Mouse (Mus musculus) cerebellum, postnatal 14 days (tissue): ENCODE data around the gene Lamp2.
"Not testable (repeated sequence)": the region's sequence is repeated elsewhere in the genome, so short reads cannot be mapped to it uniquely, and the experiment has no call there.

Source experiments
- DNase-seq, 2 experiments: peaks; one replicate each; pipeline ENCODE4 v3.0.0; 2021; ENCODE audit warnings: mixed read lengths in 2 of 2

Lamp2 gene

DNA sequence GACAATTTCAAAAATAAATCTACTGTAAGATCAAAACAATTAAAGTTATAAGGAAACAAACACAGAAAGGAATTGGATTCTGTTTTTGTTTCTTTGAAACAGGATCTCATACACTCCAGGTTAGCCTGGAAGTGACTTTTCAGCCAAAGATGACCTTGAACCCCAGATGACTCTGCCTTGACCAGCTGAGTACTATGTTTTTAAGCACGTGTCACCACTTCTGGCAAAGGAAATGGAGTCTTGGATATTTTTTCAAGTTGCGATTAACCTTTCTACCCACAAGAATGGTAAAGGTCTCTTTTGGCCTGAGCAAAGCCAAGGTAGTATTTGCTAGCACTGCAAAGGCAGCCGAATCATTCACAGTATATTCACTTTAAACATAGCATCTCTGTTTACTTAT lies 33.2 kb downstream of the Lamp2 start:
- DNase-seq, result no peak

DNA sequence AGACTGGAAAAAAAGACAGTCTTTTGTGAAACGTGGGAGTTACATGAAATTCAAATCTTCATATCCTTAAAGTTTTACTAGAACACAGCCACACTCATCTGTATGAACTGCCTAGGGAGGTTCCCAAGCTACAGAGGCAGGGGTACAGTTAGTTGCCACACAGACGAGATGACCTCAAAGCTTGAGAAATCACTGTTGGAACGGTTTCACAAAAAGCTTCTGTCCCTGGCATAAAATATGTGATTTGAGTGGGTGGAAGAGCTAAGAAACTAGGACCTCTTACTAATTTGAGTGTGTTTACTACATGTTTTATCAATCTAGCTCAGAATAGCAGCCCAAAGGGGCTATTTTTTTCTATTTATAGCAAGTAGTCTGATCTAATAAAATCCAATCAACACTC lies 33.9 kb downstream of the Lamp2 start:
- DNase-seq, result no peak

DNA sequence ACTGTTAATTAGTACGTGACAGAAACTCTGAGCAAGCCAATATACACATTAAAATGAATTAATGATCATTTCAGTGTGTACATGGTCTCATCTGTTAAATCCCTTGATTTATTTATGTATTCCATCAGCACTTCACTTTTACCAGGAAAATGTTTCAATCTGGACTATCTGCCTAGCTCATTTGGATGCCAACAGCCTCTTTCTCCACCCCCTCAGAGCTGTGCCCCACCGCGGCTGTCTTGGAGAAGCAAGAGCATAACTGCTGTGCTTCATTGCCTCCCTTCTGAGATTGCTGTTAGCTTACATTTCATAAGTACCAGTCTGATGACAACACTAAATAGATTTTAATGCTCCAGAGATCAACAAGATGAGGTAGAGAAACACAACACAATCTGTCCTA lies 52.4 kb downstream of the Lamp2 start:
- DNase-seq, result no peak

DNA sequence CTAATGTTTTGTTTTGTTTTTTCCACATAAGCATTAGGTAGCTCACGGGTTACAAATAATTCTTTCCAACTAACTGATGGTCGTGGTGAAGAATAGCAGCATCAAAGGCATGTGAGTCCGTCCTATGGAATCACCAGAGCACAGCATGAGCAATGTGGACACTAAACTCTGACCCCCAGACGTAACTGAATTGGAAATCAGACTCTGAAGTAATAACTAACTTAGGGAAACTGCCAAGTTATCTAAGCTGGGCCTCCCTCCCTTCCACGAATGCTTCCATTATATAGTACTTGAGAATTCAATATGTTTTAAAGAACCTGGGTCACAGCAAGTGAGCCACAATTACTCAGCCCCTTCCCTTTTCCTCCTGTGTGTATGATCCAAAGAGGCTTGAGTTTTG lies 53.3 kb downstream of the Lamp2 start:
- no peak for DNase-seq

DNA sequence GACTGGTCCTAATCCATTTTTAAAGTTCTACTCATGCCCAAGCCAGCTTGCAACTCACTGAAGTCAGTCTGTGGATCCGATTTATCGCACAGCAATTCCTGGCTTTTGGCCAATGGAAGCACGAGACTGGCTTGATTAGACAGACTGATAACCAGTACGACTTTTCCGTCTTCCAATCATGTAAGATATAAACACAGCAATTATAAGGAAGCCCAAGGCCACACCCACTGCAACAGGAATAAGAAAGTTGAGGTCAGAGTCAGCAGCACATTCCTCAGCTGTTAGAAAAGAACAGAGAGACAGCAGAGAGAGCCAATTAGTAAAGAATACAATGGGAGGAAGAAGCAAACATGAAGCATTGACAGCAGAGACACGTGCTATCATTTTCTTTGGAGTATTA lies 54.2 kb downstream of the Lamp2 start:
- peak in 1 of 2 experiments; percentile 6 for DNase-seq

DNA sequence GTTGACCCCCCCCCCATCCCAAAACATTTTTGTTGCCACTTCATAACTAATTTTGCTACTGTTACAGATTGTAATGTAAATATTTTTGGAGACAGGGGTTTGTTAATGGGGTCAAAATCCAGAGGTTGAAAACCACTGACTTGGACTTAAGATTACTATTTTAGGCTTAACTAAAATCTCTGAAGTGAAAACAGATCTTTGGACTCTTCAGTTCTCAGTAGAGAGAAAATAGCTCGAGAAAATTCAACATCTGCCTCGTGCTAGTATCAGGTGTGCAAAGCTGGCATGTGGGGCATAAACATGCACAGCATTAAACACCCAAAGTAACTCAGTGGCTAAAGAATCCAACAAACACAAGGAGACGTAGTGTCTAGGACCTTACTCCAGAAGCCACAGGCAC lies 55.6 kb downstream of the Lamp2 start:
- no peak for DNase-seq

DNA sequence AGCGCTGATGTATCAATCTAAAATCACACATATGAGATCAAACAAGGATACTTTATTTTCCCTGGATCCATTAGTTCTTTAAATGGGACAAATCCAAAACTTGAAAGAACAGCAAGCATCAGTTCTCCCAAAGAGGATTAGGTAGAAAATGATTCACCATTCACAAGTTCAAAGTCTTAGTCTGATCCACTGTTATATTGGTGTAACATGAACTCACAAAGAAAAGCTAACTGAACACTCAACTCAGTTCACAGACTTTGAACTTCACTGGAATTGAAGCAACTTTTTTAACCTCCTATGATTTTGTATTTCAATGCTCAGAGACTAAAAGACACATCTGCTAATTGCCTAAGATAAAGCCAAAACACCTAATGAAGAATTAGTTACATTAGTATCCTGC lies 56.6 kb downstream of the Lamp2 start:
- DNase-seq, result no peak

DNA sequence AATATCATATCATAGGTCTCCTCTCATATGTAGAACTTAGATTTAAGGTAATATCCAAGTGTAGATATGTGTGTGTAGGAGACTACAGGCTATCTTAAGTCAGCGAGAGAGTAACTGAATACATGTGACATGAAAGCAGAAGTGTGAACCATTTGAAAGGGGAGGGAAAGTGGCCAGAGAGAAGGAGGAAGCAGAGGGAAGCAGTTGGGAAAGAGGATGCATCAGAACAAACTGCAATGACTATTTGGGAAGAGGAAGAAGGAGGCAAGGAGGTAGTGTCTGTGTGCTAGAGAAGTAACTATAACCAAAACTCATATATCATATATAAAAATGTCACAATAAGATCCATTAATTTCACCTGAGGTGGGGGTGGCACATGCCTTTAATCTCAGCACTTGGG lies 83.1 kb downstream of the Lamp2 start:
- DNase-seq, result not testable (repeated sequence)

DNA sequence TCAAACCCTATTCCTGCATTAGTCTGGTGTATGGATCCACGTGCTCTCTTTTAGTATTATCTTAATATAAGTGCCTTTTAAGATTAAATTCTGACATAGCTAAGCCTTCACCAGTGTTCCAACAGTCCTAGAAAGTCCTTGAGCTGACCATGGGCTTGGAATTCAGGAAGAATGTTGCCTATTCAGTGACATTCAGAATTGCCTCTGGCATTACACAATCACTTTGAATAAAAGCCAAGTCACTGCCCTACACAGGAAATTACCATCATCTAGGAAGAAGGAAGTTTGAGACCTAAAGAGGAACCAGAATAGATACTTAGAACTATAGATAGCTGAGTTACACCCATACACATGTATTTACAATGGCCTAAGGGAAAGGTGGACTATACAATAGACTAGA lies 91.6 kb downstream of the Lamp2 start:
- DNase-seq, result not testable (repeated sequence)

DNA sequence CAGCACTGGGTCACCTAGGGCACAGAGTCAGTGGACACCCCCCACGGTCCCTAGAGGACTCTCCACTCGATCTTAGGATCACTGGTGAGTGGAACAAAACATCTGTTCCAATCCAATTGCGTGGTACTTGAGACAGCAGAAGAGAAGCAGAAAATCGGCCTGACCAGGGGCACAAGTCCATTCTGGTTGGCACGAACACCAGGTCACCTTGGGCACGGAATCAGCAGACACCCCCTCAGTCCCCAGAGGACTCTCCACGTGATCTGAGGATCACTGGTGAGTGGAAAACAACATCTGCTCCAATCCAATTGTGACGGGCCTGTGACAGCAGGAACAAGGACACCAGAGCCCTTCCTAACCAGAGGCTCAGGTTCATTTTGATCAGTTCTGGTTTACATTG lies 94.2 kb downstream of the Lamp2 start:
- no peak for DNase-seq
